Mouse (Mus musculus): Measurements from ENCODE around the gene Tmem203.

The Tmem203 gene

DNA sequence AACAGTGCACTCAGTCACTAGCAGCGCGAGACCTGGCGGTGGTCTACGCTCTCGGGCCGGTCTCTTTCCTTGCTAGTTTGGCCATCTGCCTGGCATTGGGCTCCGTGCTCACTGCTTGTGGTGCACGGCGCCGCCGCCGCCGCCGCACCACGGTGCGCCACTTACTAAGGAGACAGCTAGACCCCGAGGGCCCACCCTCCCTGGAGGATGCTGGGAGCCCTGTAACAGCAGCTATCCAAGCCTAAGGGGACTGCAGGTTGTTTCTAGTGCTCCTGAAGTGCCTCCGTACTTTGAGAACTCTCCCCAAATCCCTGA, 35.5 kb downstream of the Tmem203 start:
- no peak for DNase-seq (ENCODE audit: low spot score in 2 of 2)

- peak in 1 of 2 experiments; percentile 21 for DNase-seq (ENCODE audit: low spot score in 2 of 2)
Observed at GRCm38 (mm10) chr2:25291184-25292053, 36.2 kb downstream of the Tmem203 start.

GRCm38 (mm10) chr2:25292054-25292544, 36.9 kb downstream of the Tmem203 start:
- DNase-seq (ENCODE audit: low spot score in 2 of 2) = no peak

- DNase-seq (ENCODE audit: low spot score in 2 of 2) = peak; percentile 64 to 69
Observed at GRCm38 (mm10) chr2:25292856-25293255, 37.6 kb downstream of the Tmem203 start.

DNA sequence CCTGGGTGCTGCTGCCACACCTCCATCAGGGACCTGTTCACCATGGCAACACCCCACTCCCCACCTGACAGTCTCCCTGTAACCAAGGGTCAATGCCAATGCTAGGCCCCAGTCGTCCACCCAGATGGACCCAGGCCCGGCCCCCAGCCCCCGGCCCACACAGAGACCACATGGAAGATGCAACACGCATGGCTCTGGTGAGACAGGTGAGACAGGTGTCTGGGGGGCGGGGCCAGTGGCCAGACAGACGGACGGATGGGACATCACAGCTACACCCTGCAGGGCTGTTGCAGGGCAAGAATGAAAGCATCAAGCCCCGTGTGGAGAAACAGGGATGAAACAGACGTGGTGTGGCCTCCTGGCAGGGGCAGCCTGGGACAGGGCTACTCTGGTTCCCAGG, 38.5 kb downstream of the Tmem203 start:
- no peak for DNase-seq (ENCODE audit: low spot score in 2 of 2)

DNA sequence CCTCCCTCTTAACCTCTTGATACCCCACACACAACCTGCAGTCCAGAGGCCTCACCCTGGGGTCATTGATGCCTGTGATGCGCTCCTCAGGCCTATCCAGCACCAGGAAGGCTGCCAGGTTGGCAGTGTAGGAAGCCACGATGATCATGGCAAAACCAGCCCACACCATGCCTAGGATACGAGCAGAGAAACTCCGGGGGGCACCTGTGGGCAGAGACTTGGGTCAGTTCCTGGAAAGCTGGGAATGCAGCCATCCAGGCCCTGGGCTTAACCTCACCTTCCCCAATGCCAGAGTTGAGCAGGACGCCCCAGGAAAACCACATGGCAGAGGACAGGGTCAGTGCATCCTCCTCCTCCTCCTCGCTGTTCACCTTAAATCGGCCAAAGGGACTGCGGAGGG, 41.9 kb downstream of the Tmem203 start:
- DNase-seq (ENCODE audit: low spot score in 2 of 2) = no peak

GRCm38 (mm10) chr2:25298046-25298445, 42.8 kb downstream of the Tmem203 start:
- DNase-seq (ENCODE audit: low spot score in 2 of 2) = no peak

- no peak for DNase-seq (ENCODE audit: low spot score in 2 of 2)
Observed at GRCm38 (mm10) chr2:25303452-25303851, 48.2 kb downstream of the Tmem203 start.

GRCm38 (mm10) chr2:25303931-25304656, 48.9 kb downstream of the Tmem203 start:
- DNase-seq (ENCODE audit: low spot score in 2 of 2) = no peak

DNA sequence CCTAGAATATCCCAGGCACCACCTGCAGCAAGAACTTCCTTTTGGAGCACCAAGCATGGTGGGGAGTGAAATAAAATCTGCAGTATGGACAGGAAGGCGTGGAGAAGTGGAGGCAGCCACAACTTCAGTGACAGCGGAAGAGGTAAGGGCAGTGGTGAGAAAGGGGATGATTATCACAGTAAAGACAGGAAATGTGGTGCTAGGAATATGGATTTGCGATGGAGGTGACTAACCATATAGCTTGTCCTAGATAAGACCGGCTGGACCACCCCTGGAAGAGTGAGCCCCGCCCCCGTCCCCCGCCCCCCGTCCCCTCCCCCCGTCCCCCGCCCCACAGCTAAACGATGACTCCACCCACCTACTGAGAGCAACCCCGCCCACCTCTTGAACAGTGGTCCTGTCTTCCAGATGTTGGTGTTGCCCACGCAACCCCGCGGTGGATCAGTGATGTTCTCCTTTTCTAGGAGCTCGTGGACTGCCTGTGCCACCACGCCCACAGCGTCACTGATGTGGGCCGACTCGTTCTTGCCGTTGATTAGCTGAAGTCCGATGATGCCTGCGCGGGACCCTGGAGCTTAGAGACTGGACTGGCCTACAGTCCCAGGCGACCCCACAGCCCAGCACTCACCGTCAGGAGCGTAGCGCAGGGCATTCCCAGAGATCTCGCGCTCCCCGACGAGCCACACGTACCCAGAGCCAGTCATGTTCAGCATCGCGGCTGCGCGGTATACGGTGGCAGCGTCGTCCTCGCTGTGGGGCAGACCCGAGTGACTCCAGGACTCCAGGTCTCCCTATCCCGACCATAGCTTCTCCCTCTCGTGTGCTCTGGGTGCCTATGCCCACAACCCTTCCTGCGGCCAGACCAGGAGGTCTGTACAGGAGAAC, 49.7 kb downstream of the Tmem203 start:
- DNase-seq (ENCODE audit: low spot score in 2 of 2) = no peak

Data from urinary bladder, postnatal 36 days (tissue).